Mouse (Mus musculus): Measurements from ENCODE around the gene Ndfip2.
A peak's percentile ranks its signal among the peaks of the same experiment; 100 is the strongest.

The Ndfip2 gene

GRCm38 (mm10) chr14:105258379-105259034, at the start of gene Ndfip2:
TSS of gene Ndfip2 (plus strand) at chr14:105258573.
- peak; percentile 77 to 83 for DNase-seq (ENCODE audit: low spot score in 2 of 2)

DNA sequence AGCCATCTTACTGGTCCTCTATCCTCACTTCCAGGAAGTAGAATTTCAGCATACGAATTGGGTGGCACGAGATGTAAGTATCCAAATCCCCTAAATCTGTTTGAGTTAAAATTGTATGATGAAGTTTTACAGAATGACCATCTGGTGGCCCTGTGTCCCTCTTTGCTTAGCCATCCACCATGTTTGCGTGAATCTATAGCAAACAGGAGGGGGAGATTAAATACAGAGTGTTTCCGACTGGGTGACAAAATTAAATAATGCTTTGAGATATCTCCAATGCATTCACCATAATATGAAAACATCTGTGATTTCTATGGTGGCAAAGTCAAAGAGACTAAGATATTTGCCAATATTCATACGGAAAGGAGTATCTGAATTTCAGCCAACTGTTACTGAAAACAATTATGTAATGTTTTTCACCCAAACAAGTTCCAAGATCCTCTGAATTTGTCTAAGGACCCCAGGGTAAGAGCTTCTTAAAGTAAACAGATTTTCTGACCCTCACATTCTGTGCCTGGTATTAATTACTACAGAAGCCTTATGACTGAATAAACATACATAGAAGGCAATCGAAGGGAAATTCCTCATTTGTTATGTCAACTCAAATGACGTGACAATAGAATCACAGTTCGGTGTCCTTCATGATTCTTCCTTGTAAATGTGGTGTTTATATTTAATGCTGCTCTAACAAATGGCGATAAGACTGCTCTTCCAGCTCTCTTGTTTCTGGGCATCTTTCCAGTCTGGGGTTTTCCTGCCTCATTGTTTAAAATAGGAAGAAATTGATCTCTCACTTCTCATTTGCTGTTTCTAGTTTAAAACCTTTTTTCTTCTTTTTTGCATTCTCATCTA, 38.6 kb upstream of the Ndfip2 start:
- no peak for DNase-seq (ENCODE audit: low spot score in 2 of 2)

- no peak for DNase-seq (ENCODE audit: low spot score in 2 of 2)
These were observed 36.1 kb upstream of the Ndfip2 start for GRCm38 (mm10) chr14:105222240-105222639.

GRCm38 (mm10) chr14:105225790-105226189, 32.6 kb upstream of the Ndfip2 start:
- no peak for DNase-seq (ENCODE audit: low spot score in 2 of 2)

GRCm38 (mm10) chr14:105232421-105232820, 26.0 kb upstream of the Ndfip2 start:
- DNase-seq (ENCODE audit: low spot score in 2 of 2), result peak; percentile 6

- DNase-seq (ENCODE audit: low spot score in 2 of 2), result no peak
These were observed 21.8 kb upstream of the Ndfip2 start for GRCm38 (mm10) chr14:105236596-105236995.

GRCm38 (mm10) chr14:105237736-105238135, 20.6 kb upstream of the Ndfip2 start:
- DNase-seq (ENCODE audit: low spot score in 2 of 2), result no peak

DNA sequence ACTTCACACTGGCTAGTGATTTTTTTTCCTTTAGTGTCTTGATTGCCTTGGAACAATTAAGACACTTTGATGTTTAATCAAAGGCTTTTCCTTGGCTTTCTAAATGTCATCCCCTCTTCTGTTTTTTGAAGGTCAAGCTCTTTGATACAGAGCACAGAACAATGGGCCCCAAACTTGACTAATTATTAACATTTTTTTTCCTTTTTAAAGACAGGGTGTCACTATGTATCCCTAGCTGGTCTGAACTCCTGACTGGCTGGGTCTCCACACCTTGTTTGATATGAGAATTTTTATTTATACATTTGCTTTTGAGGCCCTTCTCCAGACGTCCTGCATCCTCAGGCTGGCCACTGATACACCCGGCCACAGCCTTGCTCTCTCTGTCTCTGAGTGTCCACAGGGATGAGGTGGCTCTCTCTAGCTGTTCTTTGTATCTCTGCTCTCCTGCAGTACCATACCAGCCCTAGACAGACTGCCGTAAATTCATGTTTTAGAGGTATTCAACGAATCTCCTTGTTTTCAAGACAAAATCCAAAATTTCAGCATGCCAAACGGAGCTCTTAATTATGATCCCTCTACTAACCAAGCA, 19.8 kb upstream of the Ndfip2 start:
- DNase-seq (ENCODE audit: low spot score in 2 of 2), result no peak

DNA sequence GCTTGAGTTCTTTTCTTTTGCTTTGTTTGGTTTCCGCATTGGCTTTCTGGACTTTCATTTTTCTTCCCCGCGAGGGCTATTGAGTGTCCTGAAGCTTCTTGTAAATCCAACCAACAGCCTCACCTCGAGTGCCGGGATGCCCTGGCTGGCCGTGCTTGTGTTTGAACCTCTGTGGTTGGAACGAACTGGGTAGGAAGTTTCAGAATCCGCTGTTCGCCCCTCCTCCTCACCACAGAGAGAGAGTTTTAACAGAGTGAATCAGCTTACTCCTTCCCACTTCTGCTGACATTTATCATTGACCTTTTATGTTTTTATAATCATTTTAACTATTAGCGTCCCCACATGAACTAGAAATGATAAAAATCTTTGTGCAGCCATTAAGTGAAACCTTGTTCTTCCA, 18.3 kb upstream of the Ndfip2 start:
- DNase-seq (ENCODE audit: low spot score in 2 of 2), result no peak

- DNase-seq (ENCODE audit: low spot score in 2 of 2), result no peak
These were observed 14.4 kb upstream of the Ndfip2 start for GRCm38 (mm10) chr14:105243805-105244443.

GRCm38 (mm10) chr14:105251038-105251437, 7.3 kb upstream of the Ndfip2 start:
- no peak for DNase-seq (ENCODE audit: low spot score in 2 of 2)

DNA sequence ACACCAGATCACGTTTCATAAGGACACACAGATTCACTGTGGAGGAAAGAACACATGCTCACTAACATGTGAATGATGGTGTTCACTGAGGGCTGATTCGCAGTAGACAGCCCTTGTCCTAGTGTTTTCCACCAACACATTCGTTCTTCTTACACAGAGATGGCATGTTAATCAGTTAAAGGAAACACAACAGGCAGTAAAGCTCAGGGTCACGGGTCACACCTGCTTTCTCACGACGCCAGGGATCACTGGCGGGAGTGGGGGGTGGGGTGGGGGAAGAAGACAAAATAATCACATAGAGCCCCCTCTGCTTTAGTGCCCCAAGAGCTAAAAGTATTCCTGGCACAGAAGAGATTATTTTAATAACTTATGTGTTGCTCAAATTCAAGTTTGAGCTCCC, 5.1 kb upstream of the Ndfip2 start:
- DNase-seq (ENCODE audit: low spot score in 2 of 2), result no peak

- DNase-seq (ENCODE audit: low spot score in 2 of 2), result no peak
These were observed 4.0 kb upstream of the Ndfip2 start for GRCm38 (mm10) chr14:105254401-105254800.

GRCm38 (mm10) chr14:105255620-105256019, 2.8 kb upstream of the Ndfip2 start:
- peak in 1 of 2 experiments; percentile 13 for DNase-seq (ENCODE audit: low spot score in 2 of 2)

DNA sequence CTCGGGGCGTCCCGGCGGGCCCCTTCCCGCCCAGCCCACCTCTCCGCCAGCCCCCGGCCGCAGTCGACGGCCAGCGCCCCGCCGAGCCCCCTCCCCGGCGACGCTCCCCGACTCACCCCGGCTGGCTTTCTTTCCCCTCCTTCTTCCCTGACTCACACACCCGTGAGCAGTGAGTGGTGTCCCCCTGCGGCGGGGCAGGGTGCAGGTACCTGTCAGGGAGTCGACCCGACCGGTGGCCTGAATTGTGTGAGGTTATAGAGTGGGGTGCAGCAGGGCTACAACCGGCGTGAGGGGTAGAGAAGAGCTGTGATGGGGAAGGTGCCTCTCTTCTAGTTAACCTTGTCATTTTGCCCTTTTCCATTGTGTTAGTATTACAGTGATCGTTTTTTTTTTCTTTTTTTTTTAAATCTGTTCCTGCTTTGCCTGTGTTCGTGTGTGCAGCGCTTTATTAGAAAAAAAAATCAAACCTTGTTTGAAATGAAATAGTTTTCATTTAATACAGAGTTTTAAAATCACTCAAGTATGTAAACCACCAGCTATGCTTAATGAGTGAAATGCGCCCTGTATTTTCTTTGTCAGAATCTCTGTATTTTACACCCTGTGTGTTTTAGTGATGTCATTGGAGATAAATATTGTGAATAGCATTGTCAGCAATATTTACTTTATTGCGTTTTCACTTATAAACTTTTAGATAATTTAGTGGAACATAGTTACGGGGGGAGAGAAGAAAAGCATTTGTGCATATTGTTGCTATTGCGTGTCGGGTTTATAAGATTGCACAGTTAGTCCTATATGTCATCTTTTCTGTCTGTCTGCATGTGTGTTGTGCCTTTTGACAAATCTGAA, 885 bp downstream of the Ndfip2 start:
- peak; percentile 22 to 39 for DNase-seq (ENCODE audit: low spot score in 2 of 2)

DNA sequence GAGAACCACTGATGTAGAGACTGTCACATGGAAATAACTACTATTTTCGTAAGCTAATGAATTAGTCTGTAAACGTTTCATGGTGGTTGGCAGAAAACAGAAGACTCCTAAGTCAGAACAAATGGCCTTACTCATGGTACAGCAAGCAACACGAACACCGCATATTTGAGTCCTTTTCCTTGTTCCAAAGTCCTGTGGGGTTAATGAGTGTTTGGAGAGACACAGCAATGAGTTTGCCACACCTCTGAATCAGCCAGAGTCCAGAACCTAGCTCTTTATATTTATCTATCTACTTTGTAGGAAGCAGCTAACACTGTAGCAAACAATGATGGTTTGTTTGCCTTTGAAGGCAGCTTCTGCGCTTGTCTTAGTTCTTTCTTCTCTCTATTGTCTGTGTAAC, 4.5 kb downstream of the Ndfip2 start:
- DNase-seq (ENCODE audit: low spot score in 2 of 2), result no peak

GRCm38 (mm10) chr14:105267095-105267494, 8.7 kb downstream of the Ndfip2 start:
- no peak for DNase-seq (ENCODE audit: low spot score in 2 of 2)

DNA sequence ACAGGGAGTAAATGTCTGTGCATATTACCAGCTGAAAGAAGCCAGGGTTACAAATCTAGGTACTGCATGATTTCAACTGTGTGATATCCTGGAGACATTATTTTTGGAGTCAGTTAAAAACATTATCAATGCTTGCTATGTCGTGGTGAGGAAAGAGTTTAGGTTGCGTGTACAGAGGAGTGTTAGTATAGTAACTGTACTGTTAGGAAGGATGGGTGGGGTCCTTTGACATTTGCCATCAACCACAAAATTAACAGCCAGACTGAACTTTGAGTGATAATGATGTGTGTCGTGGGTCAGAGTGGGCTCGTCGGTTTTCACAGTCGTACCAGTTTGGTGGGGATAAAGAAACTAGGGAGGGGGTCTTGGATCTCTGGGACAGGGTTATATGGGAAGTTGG, 13.7 kb downstream of the Ndfip2 start:
- DNase-seq (ENCODE audit: low spot score in 2 of 2), result no peak

DNA sequence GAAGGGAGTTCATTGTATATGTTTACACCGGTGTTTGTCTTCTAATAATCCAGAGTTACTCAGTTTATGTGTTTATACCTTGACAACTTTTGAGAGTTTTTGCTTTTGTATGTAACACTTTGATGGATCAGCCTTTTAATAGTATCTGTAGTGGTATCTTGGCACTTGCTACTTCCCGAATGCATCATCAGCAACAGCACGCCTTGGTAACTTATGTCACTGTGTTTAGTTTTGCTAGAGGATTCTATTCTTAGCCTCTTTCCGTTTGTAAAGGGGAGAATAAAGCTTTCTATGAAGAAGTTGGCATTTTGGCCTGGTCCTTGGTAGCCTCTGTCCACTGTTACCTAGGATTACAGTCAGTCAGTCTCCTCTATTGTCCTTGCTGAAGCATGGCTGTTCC, 14.2 kb downstream of the Ndfip2 start:
- no peak for DNase-seq (ENCODE audit: low spot score in 2 of 2)

GRCm38 (mm10) chr14:105275196-105275595, 16.8 kb downstream of the Ndfip2 start:
- no peak for DNase-seq (ENCODE audit: low spot score in 2 of 2)

GRCm38 (mm10) chr14:105277277-105277676, 18.9 kb downstream of the Ndfip2 start:
- no peak for DNase-seq (ENCODE audit: low spot score in 2 of 2)

Measured in urinary bladder, postnatal 36 days (tissue).